Mouse (Mus musculus): ENCODE results near the gene Gm6217. TPM values are rescaled to one million over a fixed set of nuclear protein-coding genes. Genes with fewer than 3 reads are reported as not detected.

The Gm6217 gene
- polyA plus RNA-seq, 1 experiment from 2014 or later = not detected

- H3K4me3 ChIP-seq (ENCODE audit: low read depth, low read length) = no peak overlapping the region
- no peak overlapping the region for H3K9ac ChIP-seq (replicated peaks)
- 87% methylated on average over 1 of the region's 1 CpGs for WGBS (ENCODE audit: insufficient replicate concordance)
- ATAC-seq (no peak), DNase-seq (no peak)
- H3K9me3 ChIP-seq (ENCODE audit: low read length) = no peaks in the 10 kb centered on the region
- no peak overlapping the region for H3K4me2 ChIP-seq (ENCODE audit: low read depth, low read length)
- no peak overlapping the region for H3K27ac ChIP-seq (ENCODE audit: low read depth)
- TF ChIP-seq CTCF (IDR thresholded peaks at IDR 0.05; ENCODE audit: low read depth) = no peak
- no peak for TF ChIP-seq EP300 (IDR thresholded peaks at IDR 0.05; ENCODE audit: low read depth)
- peaks cover 47% of the 10 kb centered on the region for H3K36me3 ChIP-seq (replicated peaks; ENCODE audit: insufficient read depth, low read length)
- H3K27me3 ChIP-seq (ENCODE audit: insufficient read depth, low read length) = no peaks in the 10 kb centered on the region
- no peaks in the 10 kb centered on the region for H3K4me1 ChIP-seq (ENCODE audit: insufficient read depth)
Measured at GRCm38 (mm10) chr1:82900567-82900966, 30.6 kb downstream of the Gm6217 start.

- Histone ChIP-seq H3K4me3 (ENCODE audit: low read depth, low read length) (no peak overlapping the region), H3K36me3 (replicated peaks; ENCODE audit: insufficient read depth, low read length) (peaks cover 59% of the 10 kb centered on the region), H3K4me2 (ENCODE audit: low read depth, low read length) (no peak overlapping the region), H3K9me3 (ENCODE audit: low read length) (no peaks in the 10 kb centered on the region), H3K4me1 (ENCODE audit: insufficient read depth) (no peaks in the 10 kb centered on the region), H3K9ac (replicated peaks) (no peak overlapping the region), H3K27ac (ENCODE audit: low read depth) (no peak overlapping the region), H3K27me3 (ENCODE audit: insufficient read depth, low read length) (no peaks in the 10 kb centered on the region)
- ATAC-seq (no peak), DNase-seq (no peak)
- 93% methylated on average over 7 of the region's 7 CpGs for WGBS (ENCODE audit: insufficient replicate concordance)
- no peak for TF ChIP-seq EP300 (IDR thresholded peaks at IDR 0.05; ENCODE audit: low read depth)
- TF ChIP-seq CTCF (IDR thresholded peaks at IDR 0.05; ENCODE audit: low read depth) = no peak
Measured at GRCm38 (mm10) chr1:82893269-82893668, 37.9 kb downstream of the Gm6217 start.

Other genes with a start within 250 kb of the Gm6217 start
- gene Mff, start 206.5 kb downstream of the Gm6217 start, polyA plus RNA-seq (2015; fragmentation: Nextera tagmentation; extraction: Ambion mirVana) = 125 and 130 TPM in 2 replicates
- not detected in 2 replicates for gene Tm4sf20, start 162.9 kb downstream of the Gm6217 start, polyA plus RNA-seq (2015; fragmentation: Nextera tagmentation; extraction: Ambion mirVana)
- not detected in 2 replicates for gene Gm47791, start 160.2 kb downstream of the Gm6217 start, polyA plus RNA-seq (2015; fragmentation: Nextera tagmentation; extraction: Ambion mirVana)
- gene Agfg1, start 91.9 kb downstream of the Gm6217 start, polyA plus RNA-seq (2015; fragmentation: Nextera tagmentation; extraction: Ambion mirVana) = 12.2 and 14.2 TPM in 2 replicates
- not detected in 2 replicates for gene A030005L19Rik, start 18.1 kb downstream of the Gm6217 start, polyA plus RNA-seq (2015; fragmentation: Nextera tagmentation; extraction: Ambion mirVana)
- gene A030014E15Rik, start 6.5 kb downstream of the Gm6217 start, polyA plus RNA-seq (2015; fragmentation: Nextera tagmentation; extraction: Ambion mirVana) = not detected in 2 replicates
- gene A030003K21Rik, start 12.0 kb upstream of the Gm6217 start, polyA plus RNA-seq (2015; fragmentation: Nextera tagmentation; extraction: Ambion mirVana) = not detected in 2 replicates
- gene Gm7544, start 24.6 kb upstream of the Gm6217 start, polyA plus RNA-seq (2015; fragmentation: Nextera tagmentation; extraction: Ambion mirVana) = not detected in 2 replicates
- not detected in 2 replicates for gene Gm47955, start 28.9 kb upstream of the Gm6217 start, polyA plus RNA-seq (2015; fragmentation: Nextera tagmentation; extraction: Ambion mirVana)
- gene Gm47959, start 69.1 kb upstream of the Gm6217 start, polyA plus RNA-seq (2015; fragmentation: Nextera tagmentation; extraction: Ambion mirVana) = not detected in 2 replicates
- not detected in 2 replicates for gene Slc19a3, start 107.0 kb upstream of the Gm6217 start, polyA plus RNA-seq (2015; fragmentation: Nextera tagmentation; extraction: Ambion mirVana)
- not detected in 2 replicates for gene Krtap28-10, start 111.1 kb upstream of the Gm6217 start, polyA plus RNA-seq (2015; fragmentation: Nextera tagmentation; extraction: Ambion mirVana)
- gene Gm47969, start 113.5 kb upstream of the Gm6217 start, polyA plus RNA-seq (2015; fragmentation: Nextera tagmentation; extraction: Ambion mirVana) = not detected in 2 replicates
- not detected in 2 replicates for gene A030005K14Rik, start 128.0 kb upstream of the Gm6217 start, polyA plus RNA-seq (2015; fragmentation: Nextera tagmentation; extraction: Ambion mirVana)
- not detected in 2 replicates for gene Krtap28-13, start 129.5 kb upstream of the Gm6217 start, polyA plus RNA-seq (2015; fragmentation: Nextera tagmentation; extraction: Ambion mirVana)
- gene Ccl20, start 185.4 kb upstream of the Gm6217 start, polyA plus RNA-seq (2015; fragmentation: Nextera tagmentation; extraction: Ambion mirVana) = not detected in 2 replicates
- gene Daw1, start 228.4 kb upstream of the Gm6217 start, polyA plus RNA-seq (2015; fragmentation: Nextera tagmentation; extraction: Ambion mirVana) = not detected in 2 replicates

Measured in liver, postnatal 0 days (tissue).